In genomic region chr5:117377731-117378130, GRCm38 (mm10) we compare ENCODE assay signal across 2 mouse cellular contexts. TPM values are rescaled to one million over a fixed set of nuclear protein-coding genes. Genes with fewer than 3 reads are reported as not detected.
"Had no signal": no experiment of that assay in that cellular context is flagged by ENCODE, and none has a peak within 500 bp of the region (broad histone marks: within the 10 kb centered on the region; RNA-seq: fewer than 3 reads in every experiment).

No protein-coding gene starts in this region.

RNA-seq across cellular contexts. Expression of gene Ksr2, which starts 36.1 kb away (rescaled TPM):
- total RNA-seq: megakaryocyte-erythroid progenitor cell, adult 5-6 weeks had no signal
- polyA plus RNA-seq: liver, embryonic 12.5 days had no signal
